ENCODE assay signal across 8 mouse cellular contexts in the genomic region with DNA sequence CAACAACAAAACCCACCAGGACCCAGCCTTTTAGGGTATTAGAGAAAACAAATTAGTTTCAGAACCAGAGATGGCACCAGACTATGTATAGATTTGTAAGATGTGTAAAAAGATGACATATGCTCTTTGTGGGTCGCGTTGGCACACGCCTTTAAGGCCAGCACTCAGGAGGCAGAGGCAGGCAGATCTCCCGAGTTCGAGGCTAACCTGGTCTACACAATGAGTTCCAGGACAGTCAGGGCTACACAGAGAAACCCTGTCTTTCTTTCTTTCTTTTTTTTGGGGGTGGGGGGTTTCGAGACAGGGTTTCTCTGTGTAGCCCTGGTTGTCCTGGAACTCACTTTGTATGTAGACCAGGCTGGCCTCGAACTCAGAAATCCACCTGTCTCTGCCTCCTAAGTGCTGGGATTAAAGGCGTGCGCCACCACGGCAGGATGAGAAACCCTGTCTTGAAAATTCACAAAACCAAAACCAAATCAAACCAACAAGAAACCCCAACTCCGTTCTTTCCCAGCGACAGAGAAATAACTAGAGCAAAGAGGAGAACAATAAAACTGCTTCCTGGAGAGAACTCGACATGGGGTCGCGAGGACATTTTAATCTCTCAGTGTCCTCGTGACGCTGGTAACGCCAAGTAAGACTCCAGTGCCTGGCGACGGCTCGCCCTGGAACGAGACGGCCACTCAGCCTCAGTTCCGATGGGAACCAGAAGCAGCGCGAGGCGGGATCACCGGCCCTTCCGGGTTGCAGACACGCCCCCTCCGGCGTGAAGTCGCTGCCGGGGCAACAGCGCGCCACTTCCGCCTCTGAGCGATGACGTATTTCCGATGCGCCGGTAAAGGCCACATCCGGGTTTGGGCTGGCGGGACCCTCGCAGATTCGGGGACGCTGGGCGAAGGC. TPM values are rescaled to one million over a fixed set of nuclear protein-coding genes. Genes with fewer than 3 reads are reported as not detected.
DNase-seq lines count a peak whose midpoint lies in the region; ATAC-seq and TF ChIP-seq lines count a peak whose summit lies in the region.

A gene (plus strand): TSS at position 813 of the 900 bp plus-strand sequence.

- H3K27me3 ChIP-seq in C2C12 (ENCODE audit: control insufficient read depth, insufficient read depth, insufficient read length) (no peaks in the 10 kb centered on the region), myocyte (ENCODE audit: control insufficient read depth, insufficient read depth, insufficient read length) (no peaks in the 10 kb centered on the region)
- H3K27me3 ChIP-seq in erythroblast, embryonic 14.5 days (ENCODE audit: control insufficient read depth) = no peaks in the 10 kb centered on the region
- no peaks in the 10 kb centered on the region for H3K27me3 ChIP-seq in heart, embryonic 11.5 days (ENCODE audit: control insufficient read depth, insufficient read depth, low read length)
- no peaks in the 10 kb centered on the region for H3K27me3 ChIP-seq in kidney, embryonic 16.5 days (ENCODE audit: insufficient read depth, low read length)
- no peaks in the 10 kb centered on the region for H3K27me3 ChIP-seq in liver, adult 2 months (ENCODE audit: control insufficient read depth, insufficient read depth, low read length)
- no peaks in the 10 kb centered on the region for H3K27me3 ChIP-seq in splenic B cell, adult 2 months (ENCODE audit: control insufficient read depth, insufficient read depth, low read length, poor library complexity, severe bottlenecking)

- TF ChIP-seq CTCF in C2C12 (IDR thresholded peaks at IDR 0.05; ENCODE audit: control insufficient read depth, insufficient read depth, insufficient read length) = no peak
- no peak for TF ChIP-seq CTCF in brain, embryonic 14.5 days (IDR thresholded peaks at IDR 0.05; ENCODE audit: borderline replicate concordance, extremely low read depth, insufficient read depth, insufficient read length)
- no peak for TF ChIP-seq CTCF in liver, adult 2 months (IDR thresholded peaks at IDR 0.05; ENCODE audit: low read depth, low read length)

- 7% methylated on average over 48 of the region's 48 CpGs for WGBS in heart, embryonic 11.5 days (ENCODE audit: insufficient replicate concordance)
- WGBS in kidney, embryonic 16.5 days = 7% methylated on average over 48 of the region's 48 CpGs
- 7% methylated on average over 48 of the region's 48 CpGs for WGBS in liver, adult 2 months

- H3K27ac ChIP-seq in heart, embryonic 11.5 days (ENCODE audit: low read depth, low read length) = peak within 1 kb of the TSS; percentile 71
- peak within 1 kb of the TSS; percentile 88 for H3K27ac ChIP-seq in kidney, embryonic 16.5 days (ENCODE audit: low read length)
- H3K27ac ChIP-seq in liver, adult 2 months (replicated peaks; ENCODE audit: insufficient read depth, low read depth, low read length) = peak within 1 kb of the TSS; percentile 30

- peaks cover 17% of the 10 kb centered on the region for H3K79me3 ChIP-seq in C2C12 (ENCODE audit: low read depth)

- ATAC-seq in heart, embryonic 11.5 days (replicated peaks; ENCODE audit: insufficient number of reproducible peaks, low FRiP score, low TSS enrichment) = peak; percentile 81
- peak; percentile 86 for ATAC-seq in kidney, embryonic 16.5 days (ENCODE audit: low FRiP score, low TSS enrichment)

- H3ac ChIP-seq in C2C12 (ENCODE audit: control insufficient read depth, insufficient read length, low read depth) (peak within 1 kb of the TSS; percentile 85), myocyte (ENCODE audit: control insufficient read depth, insufficient read length) (peak within 1 kb of the TSS; percentile 91)

- peak; percentile 98 for DNase-seq in brain, embryonic 14.5 days (ENCODE audit: low read depth)
- DNase-seq in liver, adult 2 months (ENCODE audit: extremely low read depth, low read depth, low spot score) = peak; percentile 74
- DNase-seq in splenic B cell, adult 2 months (ENCODE audit: low read depth, low spot score) = peak; percentile 96

- H3K4me2 ChIP-seq in heart, embryonic 11.5 days = peak within 1 kb of the TSS; percentile 69
- H3K4me2 ChIP-seq in kidney, embryonic 16.5 days (replicated peaks; ENCODE audit: low read depth, low read length) = peak within 1 kb of the TSS; percentile 74
- peak within 1 kb of the TSS; percentile 88 for H3K4me2 ChIP-seq in myocyte (ENCODE audit: low read depth)

- H3K36me3 ChIP-seq in C2C12 (ENCODE audit: control insufficient read depth, insufficient read depth) (peaks cover 20% of the 10 kb centered on the region), myocyte (ENCODE audit: control insufficient read depth, insufficient read depth) (peaks cover 5% of the 10 kb centered on the region)
- peaks cover 33% of the 10 kb centered on the region for H3K36me3 ChIP-seq in erythroblast, embryonic 14.5 days (ENCODE audit: control insufficient read depth)
- H3K36me3 ChIP-seq in heart, embryonic 11.5 days (ENCODE audit: control insufficient read depth, insufficient read depth, low read length) = peaks cover 14% of the 10 kb centered on the region
- H3K36me3 ChIP-seq in kidney, embryonic 16.5 days (ENCODE audit: insufficient read depth, low read length) = peaks cover 22% of the 10 kb centered on the region
- peaks cover 3% of the 10 kb centered on the region; the same call in 1 of the 2 replicates for H3K36me3 ChIP-seq in liver, adult 2 months (ENCODE audit: control insufficient read depth, insufficient read depth, low read length)
- peaks cover 4% of the 10 kb centered on the region for H3K36me3 ChIP-seq in splenic B cell, adult 2 months (ENCODE audit: control insufficient read depth, insufficient read depth, low read length, poor library complexity, severe bottlenecking)

- H3K9ac ChIP-seq in heart, embryonic 11.5 days (ENCODE audit: low read depth, low read length) = peak within 1 kb of the TSS; percentile 80
- H3K9ac ChIP-seq in kidney, embryonic 16.5 days (replicated peaks; ENCODE audit: low read length) = peak within 1 kb of the TSS; percentile 83
- H3K9ac ChIP-seq in liver, adult 2 months (ENCODE audit: low read depth, low read length) = peak within 1 kb of the TSS; percentile 88

- peaks cover 44% of the 10 kb centered on the region for H3K4me1 ChIP-seq in erythroblast, embryonic 14.5 days (ENCODE audit: control insufficient read depth)
- H3K4me1 ChIP-seq in heart, embryonic 11.5 days (ENCODE audit: control insufficient read depth, insufficient read depth, low read length) = peaks cover 5% of the 10 kb centered on the region; the same call in 1 of the 2 replicates
- peaks cover 23% of the 10 kb centered on the region for H3K4me1 ChIP-seq in kidney, embryonic 16.5 days (ENCODE audit: insufficient read depth, low read length)
- H3K4me1 ChIP-seq in liver, adult 2 months (ENCODE audit: control insufficient read depth, insufficient read depth, low read length) = peaks cover 5% of the 10 kb centered on the region

- H3K79me2 ChIP-seq in C2C12 (ENCODE audit: control insufficient read depth, insufficient read depth) (peaks cover 24% of the 10 kb centered on the region), myocyte (ENCODE audit: control insufficient read depth, insufficient read depth) (peaks cover 17% of the 10 kb centered on the region)
- peaks cover 9% of the 10 kb centered on the region; the same call in 1 of the 2 replicates for H3K79me2 ChIP-seq in liver, adult 2 months (ENCODE audit: control insufficient read depth, insufficient read depth, low read length)

- H3K4me3 ChIP-seq in C2C12 (ENCODE audit: insufficient read depth, poor library complexity, severe bottlenecking) = peak within 1 kb of the TSS; percentile 71
- peak within 1 kb of the TSS; percentile 80 for H3K4me3 ChIP-seq in erythroblast, embryonic 14.5 days (replicated peaks)
- H3K4me3 ChIP-seq in heart, embryonic 11.5 days (ENCODE audit: low read depth, low read length) = peak within 1 kb of the TSS; percentile 94
- H3K4me3 ChIP-seq in kidney, embryonic 16.5 days (ENCODE audit: low read length) = peak within 1 kb of the TSS; percentile 96
- H3K4me3 ChIP-seq in liver, adult 2 months (ENCODE audit: insufficient read depth, low read depth, low read length) = peak within 1 kb of the TSS; percentile 79
- peak within 1 kb of the TSS; percentile 67 for H3K4me3 ChIP-seq in myocyte

- no peaks in the 10 kb centered on the region; the same call in 1 of the 2 replicates for H3K9me3 ChIP-seq in erythroblast, embryonic 14.5 days (ENCODE audit: control insufficient read depth, low read length)
- no peaks in the 10 kb centered on the region for H3K9me3 ChIP-seq in heart, embryonic 11.5 days (replicated peaks; ENCODE audit: control insufficient read depth, low read length)
- no peaks in the 10 kb centered on the region for H3K9me3 ChIP-seq in kidney, embryonic 16.5 days (ENCODE audit: low read length)

- TF ChIP-seq POLR2A in brain, embryonic 14.5 days (IDR thresholded peaks at IDR 0.05; ENCODE audit: borderline replicate concordance, extremely low read depth, insufficient read depth, insufficient read length, poor library complexity, severe bottlenecking) = peak; percentile 64; the same call in 1 of the 2 replicates
- peak; percentile 38; the same call in 1 of the 2 replicates for TF ChIP-seq POLR2A in liver, adult 2 months (IDR thresholded peaks at IDR 0.05; ENCODE audit: extremely low read depth, insufficient read depth, low read length)
- TF ChIP-seq POLR2A in myocyte (IDR thresholded peaks at IDR 0.05; ENCODE audit: insufficient read length, low read depth) = peak; percentile 85

TF ChIP-seq in C2C12, 6 proteins besides CTCF, POLR2A, EP300 and RAD21:
- TF ChIP-seq MAX (IDR thresholded peaks at IDR 0.05) (peak; percentile 46), CEBPB (IDR thresholded peaks at IDR 0.05; ENCODE audit: low read depth) (no peak), FOSL1 (IDR thresholded peaks at IDR 0.05; ENCODE audit: insufficient read depth, low read length, poor library complexity, severe bottlenecking) (no peak)
TF ChIP-seq in C2C12: peak in this region for 1.

TF ChIP-seq in myocyte, 11 proteins besides CTCF, POLR2A, EP300 and RAD21 (continues in another document):
- TF ChIP-seq MYOD1 (IDR thresholded peaks at IDR 0.05; ENCODE audit: control insufficient read depth in 1 of 3, insufficient read length in 2 of 3, low read depth in 2 of 3) (no peak), TCF3 (IDR thresholded peaks at IDR 0.05; ENCODE audit: insufficient read length, low read depth) (no peak), REST (IDR thresholded peaks at IDR 0.05; ENCODE audit: insufficient read depth, insufficient read length) (no peak), E2F4 (IDR thresholded peaks at IDR 0.05; ENCODE audit: insufficient read depth) (no peak), USF1 (IDR thresholded peaks at IDR 0.05; ENCODE audit: low read depth) (no peak), SRF (IDR thresholded peaks at IDR 0.05; ENCODE audit: control insufficient read depth, insufficient read length, low read depth) (peak; percentile 80)

RNA-seq across cellular contexts. Expression of the gene that starts here (rescaled TPM):
- polyA plus RNA-seq in C2C12 (2012; fragmentation: generic; extraction: Trizol) (44.9 TPM), myocyte (2012; fragmentation: generic; extraction: Trizol) (31.7 TPM)
- polyA plus RNA-seq in brain, embryonic 14.5 days (2012; rRNA removed) = 41.2 and 44.6 TPM in 2 replicates
- polyA plus RNA-seq in erythroblast, embryonic 14.5 days (2012) = 4.3 and 5.1 TPM in 2 replicates
- polyA plus RNA-seq in heart, embryonic 11.5 days (2014; fragmentation: Nextera tagmentation; extraction: Ambion mirVana) = 13.7 and 15.9 TPM in 2 replicates
- 36.7 and 37.8 TPM in 2 replicates for polyA plus RNA-seq in kidney, embryonic 16.5 days (2015; fragmentation: Nextera tagmentation; extraction: Ambion mirVana)
- 7.7 and 9.7 TPM in 2 replicates for total RNA-seq in liver, adult 2 months (2014; rRNA removed)
- polyA plus RNA-seq in liver, adult 2 months (2012; rRNA removed) = 18.6 and 19.1 TPM in 2 replicates

Comparison
In these comparisons a context has a peak if more than half of its experiments do, and no peak if none do; other contexts are left out.
1. Peak in every context shown above with its lines: DNase-seq, ATAC-seq, H3K4me3 ChIP-seq and H3K27ac ChIP-seq.
2. H3K27ac ChIP-seq: peak in every context shown above with its lines; median percentile 88 in kidney, embryonic 16.5 days; 71 in heart, embryonic 11.5 days; 30 in liver, adult 2 months.